Mouse (Mus musculus): ENCODE data around the gene Tas2r144.

- no peak for TF ChIP-seq CTCF (IDR thresholded peaks at IDR 0.05; ENCODE audit: low read depth, low read length)
- no peak for TF ChIP-seq TAL1 (conservative IDR thresholded peaks at IDR 0.05; ENCODE audit: low read depth, low read length)
- TF ChIP-seq POLR2AphosphoS5 (IDR thresholded peaks at IDR 0.05; ENCODE audit: insufficient replicate concordance, low read depth, low read length) = no peak
Measured at GRCm38 (mm10) chr6:42245711-42246353, 30.7 kb downstream of the Tas2r144 start, which contains the start of gene Gstk1.

All from G1E (cell line).